Mouse (Mus musculus): ENCODE data around the gene Runx1. TPM values are rescaled to one million over a fixed set of nuclear protein-coding genes. Genes with fewer than 3 reads are reported as not detected.

The Runx1 gene
- polyA plus RNA-seq, 1 experiment from 2014 or later = 2.9 TPM

- 91% methylated on average over 6 of the region's 6 CpGs for WGBS
- no peak overlapping the region for H3K9ac ChIP-seq (replicated peaks)
- no peaks in the 10 kb centered on the region for H3K4me1 ChIP-seq
- ATAC-seq (ENCODE audit: low FRiP score) = no peak
- H3K27ac ChIP-seq (replicated peaks) = no peak overlapping the region
- no peak overlapping the region for H3K4me3 ChIP-seq (replicated peaks)
- no peaks in the 10 kb centered on the region for H3K27me3 ChIP-seq (replicated peaks)
- H3K4me2 ChIP-seq = no peak overlapping the region
- H3K9me3 ChIP-seq (replicated peaks) = no peaks in the 10 kb centered on the region
- no peaks in the 10 kb centered on the region for H3K36me3 ChIP-seq
These were observed 26.3 kb upstream of the Runx1 start for GRCm38 (mm10) chr16:92852276-92852675.

DNA sequence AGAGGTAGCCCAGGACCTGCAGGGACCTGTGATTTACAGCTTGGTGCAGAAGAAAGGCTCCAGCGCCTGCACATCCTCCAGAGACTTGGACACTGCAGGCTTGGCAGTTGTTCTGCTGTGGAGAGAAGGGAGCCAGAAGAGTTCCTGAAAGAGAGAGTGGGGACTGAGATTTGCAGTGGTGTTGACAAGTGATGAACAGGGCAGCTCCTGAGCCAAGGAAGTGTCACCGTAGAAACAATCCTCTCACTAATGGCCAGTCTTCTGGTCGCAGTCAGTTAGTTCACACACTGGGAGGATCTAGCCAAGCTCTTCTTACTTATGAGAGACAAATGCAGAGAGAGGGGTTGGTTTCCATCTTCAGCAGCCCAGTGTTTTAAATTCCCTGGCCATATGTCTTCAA lies 24.5 kb upstream of the Runx1 start:
- H3K9me3 ChIP-seq (replicated peaks) = no peaks in the 10 kb centered on the region
- no peaks in the 10 kb centered on the region for H3K36me3 ChIP-seq
- no peak overlapping the region for H3K9ac ChIP-seq (replicated peaks)
- H3K27me3 ChIP-seq (replicated peaks) = no peaks in the 10 kb centered on the region
- no peak overlapping the region for H3K4me2 ChIP-seq
- no peak overlapping the region for H3K27ac ChIP-seq (replicated peaks)
- no peaks in the 10 kb centered on the region for H3K4me1 ChIP-seq
- 75% methylated on average over 3 of the region's 3 CpGs for WGBS
- ATAC-seq (ENCODE audit: low FRiP score) = no peak
- no peak overlapping the region for H3K4me3 ChIP-seq (replicated peaks)

DNA sequence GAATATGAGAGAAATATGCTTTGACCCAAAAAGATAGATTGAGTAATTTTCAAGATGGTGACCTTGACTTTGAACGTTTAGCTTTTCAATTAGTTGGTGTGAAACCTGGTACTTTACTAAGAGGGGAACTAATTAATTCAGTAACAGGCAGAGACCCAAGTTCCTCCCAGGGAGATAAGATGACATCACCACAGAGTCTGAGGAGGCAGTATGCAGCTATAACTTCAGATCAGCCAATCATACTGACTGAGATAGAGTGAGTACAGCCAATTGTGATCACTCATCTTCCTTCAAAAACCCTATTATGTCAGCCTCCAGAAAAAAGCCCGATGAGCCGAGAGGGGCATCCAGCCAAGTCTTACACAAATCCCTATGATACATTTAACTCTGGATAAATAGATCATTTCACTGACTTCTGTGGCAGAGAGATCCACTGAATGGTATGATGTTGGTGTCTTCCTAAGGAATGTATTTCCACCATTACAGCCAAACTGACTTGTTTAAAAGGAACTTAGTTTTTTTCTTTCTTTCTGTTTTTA lies 21.9 kb upstream of the Runx1 start:
- no peaks in the 10 kb centered on the region for H3K9me3 ChIP-seq (replicated peaks)
- no peak overlapping the region for H3K4me3 ChIP-seq (replicated peaks)
- H3K36me3 ChIP-seq = no peaks in the 10 kb centered on the region
- H3K27ac ChIP-seq (replicated peaks) = no peak overlapping the region
- no peaks in the 10 kb centered on the region for H3K4me1 ChIP-seq
- no peaks in the 10 kb centered on the region for H3K27me3 ChIP-seq (replicated peaks)
- WGBS = 71% methylated on average over 3 of the region's 3 CpGs
- no peak for ATAC-seq (ENCODE audit: low FRiP score)
- H3K9ac ChIP-seq (replicated peaks) = no peak overlapping the region
- no peak overlapping the region for H3K4me2 ChIP-seq

GRCm38 (mm10) chr16:92845244-92846225 lies 19.6 kb upstream of the Runx1 start:
- Histone ChIP-seq H3K27ac (replicated peaks) (no peak overlapping the region), H3K4me3 (replicated peaks) (no peak overlapping the region), H3K4me1 (no peaks in the 10 kb centered on the region), H3K9me3 (replicated peaks) (no peaks in the 10 kb centered on the region), H3K9ac (replicated peaks) (no peak overlapping the region), H3K27me3 (replicated peaks) (no peaks in the 10 kb centered on the region), H3K36me3 (no peaks in the 10 kb centered on the region), H3K4me2 (no peak overlapping the region)
- ATAC-seq (ENCODE audit: low FRiP score) = no peak
- WGBS = 67% methylated on average over 26 of the region's 26 CpGs

- Histone ChIP-seq H3K4me1 (no peaks in the 10 kb centered on the region), H3K27ac (replicated peaks) (no peak overlapping the region), H3K4me2 (no peak overlapping the region), H3K27me3 (replicated peaks) (no peaks in the 10 kb centered on the region), H3K9me3 (replicated peaks) (no peaks in the 10 kb centered on the region), H3K36me3 (no peaks in the 10 kb centered on the region), H3K9ac (replicated peaks) (no peak overlapping the region), H3K4me3 (replicated peaks) (no peak overlapping the region)
- ATAC-seq (ENCODE audit: low FRiP score) = no peak
These were observed 12.8 kb upstream of the Runx1 start for GRCm38 (mm10) chr16:92838709-92839108.

DNA sequence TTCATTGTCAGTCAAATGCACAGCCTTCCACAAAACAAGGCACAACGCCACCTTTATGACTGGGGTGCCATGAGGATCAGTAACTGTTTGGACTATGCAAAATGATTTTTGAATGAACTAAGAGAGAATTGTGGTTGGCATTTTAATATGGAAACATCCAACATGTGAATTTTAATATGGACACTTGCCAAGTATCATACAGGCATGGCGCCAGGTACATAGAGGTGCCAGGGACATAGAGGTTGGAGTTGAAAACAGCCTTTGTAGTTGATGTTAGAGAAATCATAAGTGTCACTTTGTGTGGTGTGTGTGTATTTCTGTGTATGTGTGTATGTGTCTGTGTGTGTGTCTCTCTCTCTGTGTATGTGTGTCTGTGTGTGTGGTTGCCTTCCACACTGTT lies 5.4 kb upstream of the Runx1 start:
- Histone ChIP-seq H3K9me3 (replicated peaks) (no peaks in the 10 kb centered on the region), H3K27ac (replicated peaks) (no peak overlapping the region), H3K4me2 (no peak overlapping the region), H3K4me1 (peaks cover 14% of the 10 kb centered on the region; the same call in 1 of the 2 replicates), H3K9ac (replicated peaks) (no peak overlapping the region), H3K4me3 (replicated peaks) (no peak overlapping the region), H3K27me3 (replicated peaks) (no peaks in the 10 kb centered on the region), H3K36me3 (no peaks in the 10 kb centered on the region)
- WGBS = 93% methylated on average over 2 of the region's 2 CpGs
- ATAC-seq (ENCODE audit: low FRiP score) = no peak

DNA sequence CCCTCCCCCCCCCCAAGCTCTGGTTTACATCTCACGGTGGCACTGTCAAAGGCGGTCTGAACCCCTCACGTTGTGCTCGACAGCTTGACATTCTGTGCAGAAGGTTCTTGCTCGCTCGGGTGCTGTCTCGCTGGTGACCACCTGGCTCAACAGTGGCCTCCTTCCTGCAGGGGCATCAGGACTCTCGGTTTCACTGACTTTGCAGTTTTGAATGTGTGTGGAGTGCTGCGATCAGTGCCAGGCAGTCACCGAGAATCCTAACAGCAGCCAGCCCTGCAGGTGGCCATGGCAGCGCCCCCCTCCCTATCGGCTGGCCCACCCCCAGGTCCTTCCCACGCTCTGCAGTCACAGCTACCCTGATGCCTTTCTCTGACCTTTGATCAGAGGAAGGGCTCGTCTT lies 4.5 kb upstream of the Runx1 start:
- Histone ChIP-seq H3K9ac (replicated peaks) (no peak overlapping the region), H3K27me3 (replicated peaks) (no peaks in the 10 kb centered on the region), H3K9me3 (replicated peaks) (no peaks in the 10 kb centered on the region), H3K4me2 (no peak overlapping the region), H3K27ac (replicated peaks) (no peak overlapping the region), H3K36me3 (no peaks in the 10 kb centered on the region), H3K4me3 (replicated peaks) (no peak overlapping the region), H3K4me1 (peaks cover 14% of the 10 kb centered on the region; the same call in 1 of the 2 replicates)
- WGBS = 51% methylated on average over 14 of the region's 14 CpGs
- no peak for ATAC-seq (ENCODE audit: low FRiP score)

GRCm38 (mm10) chr16:92828308-92828862 lies 2.4 kb upstream of the Runx1 start:
- Histone ChIP-seq H3K27me3 (replicated peaks) (no peaks in the 10 kb centered on the region), H3K9ac (replicated peaks) (no peak overlapping the region), H3K9me3 (replicated peaks) (no peaks in the 10 kb centered on the region), H3K4me2 (no peak overlapping the region), H3K27ac (replicated peaks) (no peak overlapping the region), H3K4me1 (peaks cover 17% of the 10 kb centered on the region; the same call in 1 of the 2 replicates), H3K4me3 (replicated peaks) (no peak overlapping the region), H3K36me3 (no peaks in the 10 kb centered on the region)
- WGBS = 47% methylated on average over 8 of the region's 8 CpGs
- ATAC-seq (ENCODE audit: low FRiP score) = no peak

DNA sequence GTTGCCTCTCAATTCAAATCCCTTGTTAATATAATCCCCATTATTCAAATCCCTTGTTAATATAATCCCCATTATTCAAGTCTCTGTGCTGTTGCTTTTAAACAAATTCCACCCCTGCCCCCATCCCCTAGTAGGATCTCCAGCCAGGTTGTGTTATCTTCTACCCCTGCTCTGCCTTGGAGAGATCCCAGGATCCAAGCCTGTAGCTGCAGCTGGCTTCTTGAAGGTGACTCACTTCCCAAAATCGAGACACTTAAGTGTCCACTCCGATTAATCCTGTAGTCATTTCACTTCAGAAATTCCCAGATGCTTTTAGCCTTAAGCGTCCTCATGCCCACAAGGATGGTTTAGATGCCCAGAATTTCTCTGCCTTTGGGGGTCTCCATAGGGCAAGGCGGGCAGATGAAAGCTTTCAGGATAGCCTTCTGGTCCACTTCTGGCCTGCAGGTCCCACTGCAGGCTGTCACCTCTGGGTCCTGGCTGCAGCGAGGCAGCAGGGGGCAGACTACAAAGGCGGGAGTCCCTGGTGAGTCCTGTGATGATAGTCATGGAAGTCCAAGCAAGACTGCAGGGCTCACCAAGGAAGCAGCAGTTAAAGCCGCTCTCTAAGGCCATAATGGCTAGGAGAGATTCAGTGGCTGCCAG lies 1.8 kb upstream of the Runx1 start:
- Histone ChIP-seq H3K9me3 (replicated peaks) (no peaks in the 10 kb centered on the region), H3K4me2 (no peak overlapping the region), H3K4me1 (peaks cover 19% of the 10 kb centered on the region; the same call in 1 of the 2 replicates), H3K27me3 (replicated peaks) (no peaks in the 10 kb centered on the region), H3K4me3 (replicated peaks) (no peak overlapping the region), H3K27ac (replicated peaks) (no peak overlapping the region), H3K9ac (replicated peaks) (no peak overlapping the region), H3K36me3 (no peaks in the 10 kb centered on the region)
- no peak for ATAC-seq (ENCODE audit: low FRiP score)
- WGBS = 65% methylated on average over 7 of the region's 7 CpGs

GRCm38 (mm10) chr16:92826683-92827082 lies 734 bp upstream of the Runx1 start:
- Histone ChIP-seq H3K4me3 (replicated peaks) (no peak overlapping the region), H3K27ac (replicated peaks) (no peak overlapping the region), H3K9ac (replicated peaks) (no peak overlapping the region), H3K9me3 (replicated peaks) (no peaks in the 10 kb centered on the region), H3K4me1 (peaks cover 28% of the 10 kb centered on the region; the same call in 1 of the 2 replicates), H3K27me3 (replicated peaks) (no peaks in the 10 kb centered on the region), H3K4me2 (no peak overlapping the region), H3K36me3 (no peaks in the 10 kb centered on the region)
- no peak for ATAC-seq (ENCODE audit: low FRiP score)
- WGBS = 84% methylated on average over 6 of the region's 6 CpGs

GRCm38 (mm10) chr16:92825204-92825843 lies 625 bp downstream of the Runx1 start:
- no peak for ATAC-seq (ENCODE audit: low FRiP score)
- H3K9ac ChIP-seq (replicated peaks) = no peak overlapping the region
- no peak overlapping the region for H3K4me2 ChIP-seq
- no peaks in the 10 kb centered on the region for H3K27me3 ChIP-seq (replicated peaks)
- H3K36me3 ChIP-seq = no peaks in the 10 kb centered on the region
- peaks cover 22% of the 10 kb centered on the region; the same call in 1 of the 2 replicates for H3K4me1 ChIP-seq
- H3K27ac ChIP-seq (replicated peaks) = no peak overlapping the region
- no peak overlapping the region for H3K4me3 ChIP-seq (replicated peaks)
- H3K9me3 ChIP-seq (replicated peaks) = no peaks in the 10 kb centered on the region
- WGBS = 92% methylated on average over 18 of the region's 18 CpGs
